Mouse (Mus musculus) liver, postnatal 0 days (tissue): Measurements from ENCODE around the gene Ceacam20. TPM values are rescaled to one million over a fixed set of nuclear protein-coding genes. Genes with fewer than 3 reads are reported as not detected.
"Not testable (repeated sequence)": the region's sequence is repeated elsewhere in the genome, so short reads cannot be mapped to it uniquely, and the experiment has no call there.

Experiments
- ATAC-seq: fragments of 200-750 bp; cut with Nextera tagmentation; 2 replicates; pipeline ENCODE4 v1.8.0; 2017; ENCODE audit warnings: mild to moderate bottlenecking, moderate library complexity
- DNase-seq: peaks from one replicate; pipeline ENCODE4 v3.0.0-alpha.2; 2016
- H3K27ac ChIP-seq: fragments of 300-500 bp; sonication (generic); 2 replicates; pipeline ENCODE4 v1.5.1; 2014; ENCODE audit warnings: antibody characterized with exemption, moderate library complexity, mild to moderate bottlenecking, low read depth
- H3K27me3 ChIP-seq: fragments of 300-500 bp; sonication (generic); 2 replicates; pipeline ENCODE4 v1.6.1; 2014; ENCODE audit warnings: low read length, control low read depth, mixed read lengths; ENCODE audit not compliant: insufficient read depth
- H3K36me3 ChIP-seq: fragments of 300-500 bp; sonication (generic); replicated peaks from 2 replicates; pipeline ENCODE4 v1.6.1; 2014; ENCODE audit warnings: mild to moderate bottlenecking, control low read depth, low read length, moderate library complexity, mixed read lengths; ENCODE audit not compliant: insufficient read depth
- H3K4me1 ChIP-seq: fragments of 300-500 bp; sonication (generic); 2 replicates; pipeline ENCODE4 v1.6.1; 2014; ENCODE audit warnings: antibody characterized with exemption, mild to moderate bottlenecking, control low read depth; ENCODE audit not compliant: insufficient read depth
- H3K4me2 ChIP-seq: fragments of 300-500 bp; sonication (generic); 2 replicates; pipeline ENCODE4 v1.6.1; 2014; ENCODE audit warnings: low read depth, mild to moderate bottlenecking, low read length, moderate library complexity, mixed read lengths
- H3K4me3 ChIP-seq: fragments of 300-500 bp; sonication (generic); 2 replicates; pipeline ENCODE4 v1.5.1; 2014; ENCODE audit warnings: low read depth, low read length
- H3K9ac ChIP-seq: fragments of 300-500 bp; sonication (generic); replicated peaks from 2 replicates; pipeline ENCODE4 v1.6.1; 2014; ENCODE audit warnings: mild to moderate bottlenecking, moderate library complexity
- H3K9me3 ChIP-seq: fragments of 300-500 bp; sonication (generic); 2 replicates; pipeline ENCODE4 v1.6.1; 2016; ENCODE audit warnings: mild to moderate bottlenecking, control low read depth, low read length, mixed read lengths
- CTCF ChIP-seq: sonication (generic); IDR thresholded peaks from 2 replicates; pipeline ENCODE4 v1.5.1; 2016; ENCODE audit warnings: antibody characterized with exemption, low read depth
- EP300 ChIP-seq: IDR thresholded peaks from 2 replicates; pipeline ENCODE4 v1.6.1; 2016; ENCODE audit warnings: antibody characterized with exemption, low read depth, mild to moderate bottlenecking
- WGBS: fragments of 180-500 bp; shearing (Covaris S2); extraction: QIAGEN DNeasy Blood & Tissue Kit; methylation state at CpG from one replicate; pipeline ENCODE4 v1.1.7; 2014; ENCODE audit not compliant: insufficient replicate concordance; 5-methylcytosine and 5-hydroxymethylcytosine counted together
- polyA plus RNA-seq: library from polyadenylated mRNA; unstranded; fragments of >200 nt; fragmentation: Nextera tagmentation; extraction: Ambion mirVana; gene quantifications from 2 replicates; pipeline ENCODE4 v1.2.1, GENCODE M21; 2015

The Ceacam20 gene
- polyA plus RNA-seq, 1 experiment from 2014 or later: not detected

DNA sequence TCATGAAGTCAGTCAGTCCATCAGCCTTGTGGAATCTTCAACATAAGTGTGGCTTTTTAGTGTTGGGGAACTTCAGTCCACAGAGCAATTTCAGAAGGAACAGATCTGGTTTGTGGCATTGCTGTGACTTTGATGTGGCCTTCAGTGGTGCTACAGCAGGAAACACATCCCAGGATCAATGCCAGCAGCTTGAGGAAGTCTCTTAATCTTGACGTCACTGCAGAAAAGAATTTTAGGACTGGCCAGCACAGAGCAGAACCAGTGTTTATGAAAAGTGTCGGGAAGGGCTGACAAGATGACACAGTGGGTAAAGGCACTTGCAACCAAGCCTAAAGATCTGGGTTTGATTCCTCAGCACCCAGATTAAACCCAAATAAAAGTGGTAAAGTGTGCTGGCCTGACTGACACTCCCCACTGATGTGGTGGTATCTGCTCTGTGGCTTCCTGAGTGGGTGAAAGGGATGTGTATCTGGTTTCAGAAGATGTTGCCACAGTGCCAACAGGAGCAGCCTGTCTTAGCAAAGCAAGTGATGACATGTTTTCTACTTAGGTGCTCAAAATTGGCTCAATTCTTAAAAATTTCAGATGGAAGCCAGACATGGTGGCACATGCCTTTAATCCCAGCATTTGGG, 38.2 kb upstream of the Ceacam20 start:
- ATAC-seq (no peak), DNase-seq (no peak)
- no peaks in the 10 kb centered on the region for H3K36me3 ChIP-seq
- H3K9me3 ChIP-seq: no peaks in the 10 kb centered on the region
- no peak overlapping the region for H3K4me2 ChIP-seq
- no peaks in the 10 kb centered on the region; the same call in 1 of the 2 replicates for H3K4me1 ChIP-seq
- TF ChIP-seq EP300: no peak
- no peak for TF ChIP-seq CTCF
- no peak overlapping the region for H3K9ac ChIP-seq
- no peaks in the 10 kb centered on the region for H3K27me3 ChIP-seq
- 31% methylated on average over 2 of the region's 2 CpGs for WGBS
- no peak overlapping the region for H3K27ac ChIP-seq
- no peak overlapping the region for H3K4me3 ChIP-seq

DNA sequence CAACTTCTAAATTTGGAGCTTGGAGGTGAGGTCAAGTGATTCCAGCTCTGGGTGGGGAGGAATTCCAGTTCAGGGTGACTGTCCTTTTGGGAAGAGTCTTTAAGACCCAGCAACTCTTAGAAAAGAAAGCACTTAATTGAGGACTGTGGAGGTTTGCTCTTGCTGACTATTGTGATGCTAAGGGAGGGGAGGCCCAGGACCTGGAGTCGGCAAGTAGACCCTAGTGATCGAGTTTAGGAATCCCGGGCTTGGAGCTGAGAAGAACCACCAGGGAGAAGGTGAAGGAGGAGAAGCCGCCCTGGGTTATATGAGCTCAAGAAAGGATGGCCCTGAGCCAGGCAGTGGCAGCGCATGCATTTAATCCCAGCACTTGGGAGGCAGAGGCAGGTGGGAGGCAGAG, 36.7 kb upstream of the Ceacam20 start:
- no peaks in the 10 kb centered on the region for H3K36me3 ChIP-seq
- H3K27ac ChIP-seq: no peak overlapping the region
- H3K9me3 ChIP-seq: no peaks in the 10 kb centered on the region
- H3K4me3 ChIP-seq: no peak overlapping the region
- TF ChIP-seq CTCF (no peak), EP300 (no peak)
- 64% methylated on average over 5 of the region's 5 CpGs for WGBS
- H3K4me1 ChIP-seq: peaks cover 5% of the 10 kb centered on the region
- no peak overlapping the region for H3K4me2 ChIP-seq
- no peak overlapping the region for H3K9ac ChIP-seq
- no peak for ATAC-seq
- DNase-seq: no peak
- no peaks in the 10 kb centered on the region for H3K27me3 ChIP-seq

DNA sequence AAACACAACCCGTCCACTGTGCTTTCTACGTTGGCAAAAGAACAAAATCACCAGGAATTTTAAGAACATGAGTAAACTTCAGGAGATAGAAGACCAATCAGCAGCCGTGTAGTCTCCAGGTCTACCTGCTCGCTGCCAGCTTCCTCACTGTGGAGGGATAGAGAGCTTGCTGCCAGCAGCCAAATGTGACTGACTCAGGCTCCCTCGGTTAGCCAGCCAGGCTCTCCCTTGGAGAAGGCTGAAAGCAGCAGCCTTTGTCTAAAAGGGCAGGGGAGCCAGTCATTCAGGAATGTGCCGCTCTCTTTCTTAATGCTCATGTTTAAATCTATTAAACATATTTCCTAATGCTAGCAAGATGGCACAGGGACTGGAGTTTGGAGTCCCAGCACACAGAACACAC, 34.7 kb upstream of the Ceacam20 start:
- not testable (repeated sequence) for H3K4me3 ChIP-seq, H3K4me1 ChIP-seq, H3K36me3 ChIP-seq, H3K27me3 ChIP-seq, ATAC-seq, DNase-seq, H3K9me3 ChIP-seq, H3K27ac ChIP-seq, H3K9ac ChIP-seq, H3K4me2 ChIP-seq
- 60% methylated on average over 6 of the region's 6 CpGs for WGBS

DNA sequence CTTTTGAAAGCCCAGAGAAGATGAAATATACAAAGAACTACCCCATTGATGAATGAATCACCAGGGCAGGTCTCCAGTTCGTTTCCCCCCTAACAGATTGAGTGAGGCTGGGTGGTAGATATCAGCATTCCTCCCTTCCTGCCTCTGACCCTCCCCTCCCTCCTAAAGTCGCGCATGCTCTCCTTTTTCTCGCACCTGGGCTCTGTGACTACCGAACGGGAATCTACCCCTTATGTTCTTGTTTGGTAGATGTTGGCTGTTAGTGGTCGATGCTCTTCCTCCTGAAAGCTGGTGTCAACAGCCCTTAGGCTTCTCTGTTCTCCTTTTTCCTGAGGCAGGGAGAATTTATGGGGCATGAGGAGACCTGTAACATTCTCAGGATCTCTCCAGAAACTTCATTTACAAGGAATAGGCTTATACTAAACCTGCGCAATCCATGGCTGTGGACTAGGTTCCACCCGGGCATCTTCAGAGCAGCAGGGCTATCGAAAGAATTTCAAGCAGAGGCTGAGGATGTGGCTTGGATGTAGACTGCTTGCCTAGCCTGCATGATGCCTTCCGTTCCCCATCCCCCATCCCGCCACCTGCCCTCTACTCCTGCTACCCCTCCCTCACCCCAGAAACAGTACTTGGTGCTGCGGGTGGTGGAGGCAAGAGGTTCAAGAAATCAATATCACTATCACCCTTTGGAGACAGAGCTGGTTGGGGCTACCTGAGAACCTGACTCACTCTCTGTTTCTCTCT, 32.9 kb upstream of the Ceacam20 start:
- Histone ChIP-seq H3K9ac (no peak overlapping the region), H3K4me3 (no peak overlapping the region), H3K9me3 (no peaks in the 10 kb centered on the region), H3K27me3 (no peaks in the 10 kb centered on the region), H3K4me2 (peak overlapping the region; percentile 52), H3K4me1 (peaks cover 14% of the 10 kb centered on the region), H3K27ac (no peak overlapping the region), H3K36me3 (no peaks in the 10 kb centered on the region)
- no peak for DNase-seq
- TF ChIP-seq CTCF: no peak
- 10% methylated on average over 13 of the region's 13 CpGs for WGBS
- no peak for ATAC-seq

DNA sequence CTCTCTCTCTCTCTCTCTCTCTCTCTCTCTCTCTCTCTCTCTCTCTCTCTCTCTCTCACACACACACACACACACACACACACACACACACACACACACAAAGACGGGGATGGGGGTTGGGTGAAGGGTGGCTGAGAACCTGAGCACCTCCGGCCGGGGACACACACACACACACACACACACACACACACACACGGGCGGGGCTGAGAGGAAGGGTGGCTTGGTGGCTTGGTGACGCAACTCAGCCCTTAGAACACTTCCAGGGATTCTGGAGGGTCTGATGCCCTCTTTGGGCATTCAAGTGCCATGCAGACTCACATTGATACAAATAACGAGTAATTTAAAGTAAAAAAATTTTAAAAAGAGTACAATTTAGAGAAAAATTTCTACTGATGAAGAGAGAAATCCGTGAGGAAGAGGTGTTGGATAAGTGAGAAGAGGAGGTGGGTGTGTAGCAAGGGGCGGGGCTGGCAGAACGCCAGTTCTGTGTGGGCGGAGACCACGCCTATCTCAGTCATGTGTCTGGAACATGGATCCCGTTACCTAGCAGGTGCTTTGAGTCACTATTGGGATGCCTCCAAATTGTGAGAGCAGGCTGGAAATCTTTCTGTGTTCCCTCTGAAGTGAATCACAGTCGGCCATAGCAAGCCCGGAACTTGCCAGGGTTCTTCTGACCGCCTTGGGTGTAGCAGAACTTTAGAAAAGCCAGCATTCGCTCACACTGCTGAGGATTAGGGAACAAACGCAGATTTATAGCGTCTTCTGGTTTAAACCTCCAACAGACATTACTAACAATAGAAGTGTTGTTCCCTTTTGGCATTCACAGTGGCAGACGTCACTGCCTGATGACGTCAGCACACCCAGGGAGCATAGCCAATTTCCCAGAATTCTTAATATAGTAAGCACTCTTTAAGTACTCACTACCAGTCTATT, 32.1 kb upstream of the Ceacam20 start:
- H3K27ac ChIP-seq: peak overlapping the region; percentile 75

More for the DNA sequence above, 32.1 kb upstream of the Ceacam20 start:
- ATAC-seq (peak; percentile 88), DNase-seq (peak; percentile 83)
- no peaks in the 10 kb centered on the region for H3K27me3 ChIP-seq
- H3K4me3 ChIP-seq: no peak overlapping the region
- no peaks in the 10 kb centered on the region for H3K36me3 ChIP-seq
- peaks cover 14% of the 10 kb centered on the region for H3K4me1 ChIP-seq
- no peaks in the 10 kb centered on the region for H3K9me3 ChIP-seq
- 7% methylated on average over 21 of the region's 21 CpGs for WGBS
- peak overlapping the region; percentile 52 for H3K4me2 ChIP-seq
- TF ChIP-seq EP300: peak; percentile 51; the same call in 1 of the 2 replicates
- no peak for TF ChIP-seq CTCF
- H3K9ac ChIP-seq: no peak overlapping the region
